Mouse (Mus musculus): ENCODE data around the gene Mprip. TPM values are rescaled to one million over a fixed set of nuclear protein-coding genes. Genes with fewer than 3 reads are reported as not detected.

Mprip gene
- polyA plus RNA-seq, 1 experiment from 2014 or later: 111 TPM

DNA sequence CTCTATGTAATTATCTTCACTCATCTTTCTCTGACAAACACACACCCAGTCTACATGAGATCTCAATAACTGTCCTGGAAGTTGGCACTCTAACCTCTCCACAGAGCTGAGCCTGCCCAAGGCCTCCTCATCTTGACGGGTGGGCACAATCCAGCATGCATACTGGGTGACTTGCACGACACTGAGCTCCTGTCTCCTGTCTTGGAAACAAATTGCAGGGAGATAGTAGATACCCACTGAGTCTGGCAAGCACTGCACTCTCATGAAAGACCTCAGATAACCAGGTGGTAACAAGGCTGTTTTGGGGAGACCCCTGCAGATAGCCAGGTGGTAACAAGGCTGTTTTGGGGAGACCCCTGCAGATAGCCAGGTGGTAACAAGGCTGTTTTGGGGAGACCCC is 111.2 kb downstream of the Mprip start:
- H3K27me3 ChIP-seq: no peaks in the 10 kb centered on the region
- ATAC-seq (ENCODE audit: borderline replicate concordance, extremely low read depth, low FRiP score, low TSS enrichment): no peak
- peaks cover 98% of the 10 kb centered on the region for H3K36me3 ChIP-seq
- H3K27ac ChIP-seq: no peak overlapping the region
- H3K4me2 ChIP-seq: no peak overlapping the region
- 83% methylated on average over 2 of the region's 2 CpGs for WGBS
- H3K9me3 ChIP-seq: no peaks in the 10 kb centered on the region
- H3K4me3 ChIP-seq: no peak overlapping the region
- H3K9ac ChIP-seq: no peak overlapping the region
- H3K4me1 ChIP-seq: no peaks in the 10 kb centered on the region

DNA sequence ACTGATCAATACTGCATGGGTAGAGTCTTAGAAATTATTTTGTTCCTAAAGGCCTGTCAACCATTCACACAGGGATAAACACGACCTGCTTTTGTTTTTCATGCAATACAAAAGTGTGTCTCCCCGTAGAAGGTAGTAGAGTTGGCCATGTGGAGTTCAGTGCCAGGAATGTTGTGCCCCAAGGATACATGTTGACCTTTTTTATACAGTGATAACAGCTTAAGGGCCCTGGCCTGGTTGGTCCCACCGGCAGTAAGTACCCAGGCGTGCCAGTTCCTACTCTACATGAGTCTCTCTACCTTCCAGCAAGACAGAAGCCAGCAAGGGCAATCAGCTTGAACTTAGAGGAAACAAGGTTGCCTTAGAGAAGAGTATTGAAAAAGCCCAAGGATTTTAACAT is 111.8 kb downstream of the Mprip start:
- Histone ChIP-seq H3K27ac (no peak overlapping the region), H3K9me3 (no peaks in the 10 kb centered on the region), H3K36me3 (peaks cover 97% of the 10 kb centered on the region), H3K4me2 (no peak overlapping the region), H3K9ac (no peak overlapping the region), H3K27me3 (no peaks in the 10 kb centered on the region), H3K4me1 (no peaks in the 10 kb centered on the region), H3K4me3 (no peak overlapping the region)
- WGBS: 85% methylated on average over 4 of the region's 4 CpGs
- ATAC-seq (ENCODE audit: borderline replicate concordance, extremely low read depth, low FRiP score, low TSS enrichment): no peak

- WGBS: 88% methylated on average over 4 of the region's 4 CpGs
- ATAC-seq (ENCODE audit: borderline replicate concordance, extremely low read depth, low FRiP score, low TSS enrichment): no peak
- H3K36me3 ChIP-seq: peaks cover 91% of the 10 kb centered on the region
Measured at GRCm38 (mm10) chr11:59774522-59774921, 113.4 kb downstream of the Mprip start.

GRCm38 (mm10) chr11:59775435-59776148 is 114.5 kb downstream of the Mprip start:
- 87% methylated on average over 13 of the region's 13 CpGs for WGBS
- no peak for ATAC-seq (ENCODE audit: borderline replicate concordance, extremely low read depth, low FRiP score, low TSS enrichment)

More at GRCm38 (mm10) chr11:59774522-59774921, 113.4 kb downstream of the Mprip start:
- no peak overlapping the region for H3K9ac ChIP-seq
- H3K27ac ChIP-seq: no peak overlapping the region
- H3K9me3 ChIP-seq: no peaks in the 10 kb centered on the region
- no peaks in the 10 kb centered on the region for H3K27me3 ChIP-seq
- H3K4me1 ChIP-seq: no peaks in the 10 kb centered on the region
- no peak overlapping the region for H3K4me3 ChIP-seq
- no peak overlapping the region for H3K4me2 ChIP-seq

GRCm38 (mm10) chr11:59777259-59777658 is 116.2 kb downstream of the Mprip start:
- Histone ChIP-seq H3K27me3 (no peaks in the 10 kb centered on the region), H3K4me3 (no peak overlapping the region), H3K4me1 (no peaks in the 10 kb centered on the region), H3K36me3 (peaks cover 65% of the 10 kb centered on the region), H3K27ac (no peak overlapping the region), H3K4me2 (no peak overlapping the region), H3K9me3 (no peaks in the 10 kb centered on the region), H3K9ac (no peak overlapping the region)
- no peak for ATAC-seq (ENCODE audit: borderline replicate concordance, extremely low read depth, low FRiP score, low TSS enrichment)
- 87% methylated on average over 5 of the region's 5 CpGs for WGBS

More at GRCm38 (mm10) chr11:59775435-59776148, 114.5 kb downstream of the Mprip start:
- no peak overlapping the region for H3K27ac ChIP-seq
- peaks cover 82% of the 10 kb centered on the region for H3K36me3 ChIP-seq
- no peak overlapping the region for H3K9ac ChIP-seq
- no peaks in the 10 kb centered on the region for H3K4me1 ChIP-seq
- no peaks in the 10 kb centered on the region for H3K27me3 ChIP-seq
- H3K4me3 ChIP-seq: no peak overlapping the region
- H3K9me3 ChIP-seq: no peaks in the 10 kb centered on the region
- H3K4me2 ChIP-seq: no peak overlapping the region

DNA sequence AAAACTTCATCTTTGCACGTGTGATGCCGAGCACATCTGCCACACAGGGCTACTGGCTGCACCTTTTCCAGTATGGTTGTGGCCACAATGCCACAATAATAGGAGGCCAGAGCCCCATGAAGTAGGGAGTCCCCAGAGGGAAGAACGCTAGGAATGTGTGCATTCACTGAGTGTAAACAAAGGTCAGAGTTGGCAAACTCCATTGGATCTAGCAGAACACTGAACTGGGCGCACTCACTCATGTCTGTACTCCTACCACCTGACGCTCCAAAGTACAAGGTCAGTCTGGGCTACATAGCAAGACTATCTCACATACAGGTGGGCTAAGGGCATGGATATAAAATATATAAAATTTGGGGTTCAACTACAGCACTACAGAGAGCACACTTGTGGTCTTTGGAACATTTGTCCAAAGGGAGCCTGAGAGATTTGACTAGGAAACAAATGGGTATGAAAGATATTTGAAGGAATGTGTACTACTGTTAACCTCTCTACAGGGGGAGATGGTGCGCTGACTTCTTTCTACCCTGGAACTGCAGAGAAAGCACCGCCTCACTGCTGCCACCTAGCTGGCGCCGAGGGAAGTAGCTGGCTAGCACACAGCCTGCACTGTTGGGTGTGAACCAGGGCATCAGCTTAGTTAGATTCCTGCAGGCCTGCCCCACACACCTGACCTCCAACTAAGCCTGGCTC is 117.2 kb downstream of the Mprip start:
- ATAC-seq (ENCODE audit: borderline replicate concordance, extremely low read depth, low FRiP score, low TSS enrichment): peak; percentile 77; the same call in 1 of the 2 replicates
- no peak overlapping the region for H3K4me3 ChIP-seq
- no peaks in the 10 kb centered on the region for H3K4me1 ChIP-seq
- no peaks in the 10 kb centered on the region for H3K9me3 ChIP-seq
- WGBS: 51% methylated on average over 9 of the region's 9 CpGs
- no peak overlapping the region for H3K4me2 ChIP-seq
- H3K36me3 ChIP-seq: peaks cover 55% of the 10 kb centered on the region
- no peaks in the 10 kb centered on the region for H3K27me3 ChIP-seq
- H3K9ac ChIP-seq: no peak overlapping the region
- H3K27ac ChIP-seq: no peak overlapping the region

DNA sequence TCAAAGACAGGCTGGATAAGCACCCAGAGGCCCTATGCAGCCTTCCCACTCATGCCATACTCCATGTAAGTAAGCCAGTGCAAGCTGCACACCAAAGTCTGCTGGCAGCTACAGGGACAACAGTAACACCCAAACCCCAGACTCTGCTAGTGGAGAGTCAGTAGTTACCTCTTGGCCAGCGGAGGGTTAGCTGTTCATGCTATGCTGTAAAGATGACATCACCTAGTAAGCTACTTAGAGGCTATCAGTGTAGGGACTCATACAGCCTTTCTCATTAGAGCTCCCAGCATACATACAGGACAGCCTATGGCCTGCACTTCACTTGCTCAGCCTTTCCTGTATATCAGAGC is 117.7 kb downstream of the Mprip start:
- H3K36me3 ChIP-seq: peaks cover 50% of the 10 kb centered on the region
- H3K9ac ChIP-seq: no peak overlapping the region
- H3K27ac ChIP-seq: 0 out of 2 replicates have a peak overlapping the region, but pooled peaks have one; percentile 41
- H3K4me2 ChIP-seq: no peak overlapping the region
- H3K27me3 ChIP-seq: no peaks in the 10 kb centered on the region
- no peak overlapping the region for H3K4me3 ChIP-seq
- WGBS: 70% methylated on average over 1 of the region's 1 CpGs
- peak; percentile 8; the same call in 1 of the 2 replicates for ATAC-seq (ENCODE audit: borderline replicate concordance, extremely low read depth, low FRiP score, low TSS enrichment)
- no peaks in the 10 kb centered on the region for H3K9me3 ChIP-seq
- no peaks in the 10 kb centered on the region for H3K4me1 ChIP-seq

GRCm38 (mm10) chr11:59779406-59779805 is 118.3 kb downstream of the Mprip start:
- WGBS: 62% methylated on average over 4 of the region's 4 CpGs
- no peak overlapping the region for H3K9ac ChIP-seq
- ATAC-seq (ENCODE audit: borderline replicate concordance, extremely low read depth, low FRiP score, low TSS enrichment): no peak
- peak overlapping the region; percentile 41; the same call in 1 of the 2 replicates for H3K27ac ChIP-seq
- H3K4me2 ChIP-seq: no peak overlapping the region
- H3K27me3 ChIP-seq: no peaks in the 10 kb centered on the region
- H3K9me3 ChIP-seq: no peaks in the 10 kb centered on the region
- no peaks in the 10 kb centered on the region for H3K4me1 ChIP-seq
- no peak overlapping the region for H3K4me3 ChIP-seq
- peaks cover 44% of the 10 kb centered on the region for H3K36me3 ChIP-seq

DNA sequence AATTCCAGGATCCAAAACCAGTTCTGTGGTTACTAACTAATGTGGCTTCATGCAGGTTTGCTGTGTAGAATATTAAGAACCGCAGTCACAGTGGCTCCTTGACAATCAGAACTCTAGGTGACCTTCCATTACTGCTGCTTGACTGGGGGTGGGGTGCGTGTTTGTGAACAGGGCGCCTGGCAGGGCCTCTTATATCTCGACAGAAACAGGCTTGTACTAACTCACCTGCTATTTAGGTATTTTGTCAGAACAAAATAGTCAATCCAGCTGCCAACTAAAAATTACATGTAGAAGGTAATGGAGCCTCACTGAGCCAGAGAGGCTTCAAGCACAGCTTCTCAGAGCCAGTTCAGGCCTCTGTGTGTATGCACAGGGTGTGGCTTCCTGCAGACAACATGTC is 119.1 kb downstream of the Mprip start:
- WGBS: 70% methylated on average over 4 of the region's 4 CpGs

DNA sequence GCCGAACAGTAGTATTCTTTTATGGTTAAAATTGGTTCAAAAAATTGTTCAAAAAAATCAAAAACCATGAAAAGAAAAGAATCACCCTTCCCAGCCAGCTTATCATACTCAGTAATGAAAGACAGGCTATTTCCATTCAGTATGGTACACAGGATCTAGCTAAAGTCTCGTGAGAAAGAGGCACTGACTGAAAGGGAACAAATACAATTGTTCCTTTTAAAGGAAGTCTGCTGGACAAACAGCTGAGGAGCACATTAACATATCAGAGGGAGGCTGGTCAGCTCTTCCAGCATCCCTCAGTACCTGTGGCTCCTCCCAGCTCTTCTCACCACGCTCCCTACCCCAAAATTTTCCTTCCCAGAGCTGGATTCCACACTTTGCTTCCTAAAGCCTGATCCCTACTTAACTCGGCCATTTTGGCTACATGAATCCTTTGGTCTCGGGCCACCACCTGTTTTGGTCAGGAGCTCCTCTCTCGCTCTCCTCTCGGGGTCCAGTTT is 121.0 kb downstream of the Mprip start:
- WGBS: 75% methylated on average over 7 of the region's 7 CpGs
- Histone ChIP-seq H3K4me2 (no peak overlapping the region), H3K27me3 (no peaks in the 10 kb centered on the region), H3K27ac (no peak overlapping the region), H3K9me3 (no peaks in the 10 kb centered on the region), H3K9ac (no peak overlapping the region), H3K4me1 (peaks cover 12% of the 10 kb centered on the region), H3K36me3 (peaks cover 17% of the 10 kb centered on the region), H3K4me3 (no peak overlapping the region)
- ATAC-seq (ENCODE audit: borderline replicate concordance, extremely low read depth, low FRiP score, low TSS enrichment): no peak

More for the DNA sequence above, 119.1 kb downstream of the Mprip start:
- no peaks in the 10 kb centered on the region for H3K27me3 ChIP-seq
- H3K4me3 ChIP-seq: no peak overlapping the region
- no peak for ATAC-seq (ENCODE audit: borderline replicate concordance, extremely low read depth, low FRiP score, low TSS enrichment)
- no peak overlapping the region for H3K9ac ChIP-seq
- no peak overlapping the region for H3K27ac ChIP-seq
- no peaks in the 10 kb centered on the region for H3K4me1 ChIP-seq
- no peaks in the 10 kb centered on the region for H3K9me3 ChIP-seq
- no peak overlapping the region for H3K4me2 ChIP-seq
- H3K36me3 ChIP-seq: peaks cover 36% of the 10 kb centered on the region

- Histone ChIP-seq H3K27ac (no peak overlapping the region), H3K27me3 (no peaks in the 10 kb centered on the region)
- no peak for ATAC-seq (ENCODE audit: borderline replicate concordance, extremely low read depth, low FRiP score, low TSS enrichment)
Measured at GRCm38 (mm10) chr11:59783591-59783990, 122.5 kb downstream of the Mprip start.

More at GRCm38 (mm10) chr11:59783591-59783990, 122.5 kb downstream of the Mprip start:
- H3K36me3 ChIP-seq: peaks cover 5% of the 10 kb centered on the region; the same call in 1 of the 2 replicates
- peaks cover 21% of the 10 kb centered on the region for H3K4me1 ChIP-seq
- no peak overlapping the region for H3K4me2 ChIP-seq
- WGBS: 59% methylated on average over 6 of the region's 6 CpGs
- no peaks in the 10 kb centered on the region for H3K9me3 ChIP-seq
- no peak overlapping the region for H3K4me3 ChIP-seq
- H3K9ac ChIP-seq: no peak overlapping the region

Data from lung, embryonic 15.5 days (tissue).